Mouse (Mus musculus) bone marrow macrophage, adult 2 months (primary cell): ENCODE measurements around the gene Exoc2. TPM values are rescaled to one million over a fixed set of nuclear protein-coding genes. Genes with fewer than 3 reads are reported as not detected.

Source experiments
- H3K27ac ChIP-seq: 2 replicates; pipeline ENCODE4 v1.5.1; 2012; ENCODE audit warnings: low read depth, low read length; ENCODE audit not compliant: insufficient read depth
- H3K4me1 ChIP-seq: 2 replicates; pipeline ENCODE4 v1.6.1; 2012; ENCODE audit warnings: low read length; ENCODE audit not compliant: control insufficient read depth, insufficient read depth
- H3K4me3 ChIP-seq: 2 replicates; pipeline ENCODE4 v1.5.1; 2012; ENCODE audit warnings: mild to moderate bottlenecking, low read length, moderate library complexity; ENCODE audit not compliant: insufficient read depth
- CTCF ChIP-seq: IDR thresholded peaks from 2 replicates; pipeline ENCODE4 v1.5.1; 2012; ENCODE audit warnings: low read depth, mild to moderate bottlenecking, low read length, moderate library complexity
- POLR2A ChIP-seq: IDR thresholded peaks from 2 replicates; pipeline ENCODE4 v1.6.1; 2012; ENCODE audit warnings: mild to moderate bottlenecking, low read depth, low read length, borderline replicate concordance
- polyA plus RNA-seq: library from polyadenylated mRNA; stranded (reverse); fragments of >200 nt; gene quantifications from 2 replicates; pipeline ENCODE4 v1.2.4, GENCODE M21; 2012; ENCODE audit not compliant: missing spikeins, insufficient read depth, insufficient read length

The Exoc2 gene
- polyA plus RNA-seq, 1 experiment = 29.5 TPM

DNA sequence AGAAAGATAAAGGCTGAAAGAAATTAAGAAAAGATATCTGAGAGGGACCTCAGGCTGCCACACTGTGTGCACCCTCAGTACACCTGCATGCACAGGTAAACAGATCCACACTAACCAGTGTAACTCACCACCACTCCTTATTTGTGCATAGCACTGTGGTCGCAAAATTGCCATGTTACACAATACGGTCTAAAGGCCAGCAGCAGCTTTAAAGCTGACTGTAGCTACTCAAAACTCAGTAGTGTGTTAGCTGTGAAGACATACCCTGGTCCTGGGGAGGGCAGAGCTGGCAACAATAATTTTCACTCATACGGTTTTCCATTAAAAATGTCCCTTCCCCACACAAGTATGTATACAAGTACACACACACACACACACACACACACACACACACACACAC is 133.2 kb downstream of the Exoc2 start:
- no peak for TF ChIP-seq POLR2A
- no peak for TF ChIP-seq CTCF
- H3K4me3 ChIP-seq = no peak overlapping the region
- no peak overlapping the region for H3K27ac ChIP-seq
- no peaks in the 10 kb centered on the region for H3K4me1 ChIP-seq

DNA sequence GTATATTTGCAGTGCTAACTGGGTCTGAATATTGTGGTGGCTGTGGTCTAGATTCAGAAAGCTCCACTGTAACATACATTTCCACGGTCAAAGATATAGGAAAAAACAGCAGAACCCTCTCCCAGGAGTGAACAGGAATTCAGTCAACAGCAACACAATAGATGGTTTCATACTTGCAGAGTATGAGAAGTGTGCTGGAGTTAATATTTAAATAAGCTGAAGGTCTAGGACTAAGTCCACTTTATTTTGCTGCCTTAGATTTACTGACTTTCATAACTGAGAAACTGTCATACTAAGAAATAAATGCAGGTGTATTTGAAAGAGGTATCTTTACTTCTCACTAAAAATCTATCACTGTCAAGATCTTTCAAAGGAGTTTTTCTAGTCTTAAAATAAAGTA is 137.6 kb downstream of the Exoc2 start:
- peaks cover 3% of the 10 kb centered on the region for H3K4me1 ChIP-seq
- H3K4me3 ChIP-seq = no peak overlapping the region
- H3K27ac ChIP-seq = no peak overlapping the region
- TF ChIP-seq CTCF = no peak
- TF ChIP-seq POLR2A = no peak

DNA sequence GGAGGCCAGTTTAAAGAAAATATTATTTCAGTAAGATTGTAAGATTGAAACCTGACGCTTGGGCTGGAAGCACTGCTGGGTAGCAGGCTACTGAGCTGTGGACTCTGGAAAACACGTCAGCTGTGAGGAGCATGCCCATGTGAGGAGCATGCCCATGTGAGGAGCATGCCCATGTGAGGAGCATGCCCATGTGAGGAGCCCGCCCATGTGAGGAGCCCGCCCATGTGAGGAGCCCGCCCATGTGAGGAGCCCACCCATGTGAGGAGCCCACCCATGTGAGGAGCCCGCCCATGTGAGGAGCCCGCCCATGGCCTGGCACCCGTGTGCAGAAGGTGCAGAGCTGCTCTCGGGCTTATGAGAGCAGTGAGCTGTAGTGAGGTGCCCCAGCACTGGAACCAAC is 139.0 kb downstream of the Exoc2 start:
- no peak overlapping the region for H3K27ac ChIP-seq
- TF ChIP-seq POLR2A (no peak), CTCF (no peak)
- H3K4me3 ChIP-seq = no peak overlapping the region
- peaks cover 3% of the 10 kb centered on the region for H3K4me1 ChIP-seq

DNA sequence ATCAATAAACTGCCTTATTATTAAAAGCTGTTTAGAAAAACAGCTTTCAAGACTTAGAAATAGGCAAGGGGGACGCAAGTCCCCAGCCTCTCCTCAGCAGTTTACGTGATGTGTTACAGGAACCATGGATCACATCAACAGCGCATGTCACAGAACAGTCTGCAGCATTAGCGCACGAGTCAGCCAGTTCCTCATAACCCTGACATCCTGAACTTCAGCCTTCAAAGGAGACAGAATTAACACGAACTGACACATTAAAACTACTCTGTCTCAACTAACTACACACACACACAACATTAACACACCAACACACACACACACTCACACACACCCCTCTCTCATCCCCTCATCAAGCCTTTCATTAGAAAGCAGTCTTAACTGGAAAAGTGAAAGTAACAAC is 139.5 kb downstream of the Exoc2 start:
- Histone ChIP-seq H3K4me1 (peaks cover 3% of the 10 kb centered on the region), H3K4me3 (peak overlapping the region; percentile 47), H3K27ac (peak overlapping the region; percentile 17; the same call in 1 of the 2 replicates)
- TF ChIP-seq POLR2A = no peak
- no peak for TF ChIP-seq CTCF

DNA sequence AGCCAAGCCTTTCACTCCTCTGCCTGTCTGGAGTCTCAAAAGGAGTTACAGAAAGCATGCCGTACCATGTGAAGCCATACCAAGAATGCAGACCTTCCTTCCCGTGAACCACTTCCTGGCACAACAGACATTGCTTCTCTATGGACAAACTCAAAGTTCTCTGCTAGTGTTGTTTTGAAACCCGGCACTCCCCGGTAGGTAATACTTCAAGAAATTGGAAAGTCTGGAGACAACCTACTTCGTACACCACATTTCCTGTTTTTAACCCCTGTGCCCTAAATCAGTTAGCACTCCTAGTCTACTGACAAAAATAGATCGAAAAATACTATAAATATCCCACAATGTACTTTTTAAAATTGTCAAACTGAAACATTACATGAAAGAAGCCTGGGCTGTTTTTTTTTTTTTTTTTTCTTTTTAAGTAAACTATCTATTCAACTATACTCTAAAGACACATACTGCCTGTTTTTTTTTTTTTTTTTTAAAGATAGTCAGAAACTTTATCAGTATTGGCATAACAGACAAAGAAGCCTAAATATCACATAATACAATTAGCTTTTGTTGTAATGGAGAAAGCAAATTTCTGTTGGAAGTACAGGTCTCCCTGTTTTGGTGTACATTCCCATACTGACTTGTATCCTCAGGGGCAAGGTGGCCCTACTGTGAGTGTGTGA is 140.3 kb downstream of the Exoc2 start:
- Histone ChIP-seq H3K4me1 (peaks cover 3% of the 10 kb centered on the region), H3K27ac (no peak overlapping the region), H3K4me3 (no peak overlapping the region)
- no peak for TF ChIP-seq CTCF
- TF ChIP-seq POLR2A = no peak

DNA sequence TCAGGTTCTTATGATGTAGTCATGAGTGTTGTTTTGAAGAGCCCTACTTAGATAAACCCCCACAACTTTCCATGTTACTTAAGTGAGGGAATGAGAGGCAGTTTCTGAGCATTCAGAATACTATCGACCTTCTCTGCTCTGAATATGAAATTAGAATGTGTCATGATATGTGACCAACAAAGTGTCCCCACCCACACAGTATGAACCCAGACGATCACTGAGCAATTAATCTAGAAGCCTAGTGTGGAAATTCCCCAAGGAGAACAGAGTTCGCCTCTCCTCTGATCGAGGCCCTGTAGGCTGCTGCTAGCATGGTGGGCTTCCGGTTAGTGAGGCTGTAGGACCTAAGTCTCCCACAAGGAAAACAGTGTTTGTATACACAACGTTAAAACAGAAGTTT is 142.5 kb downstream of the Exoc2 start:
- peaks cover 3% of the 10 kb centered on the region for H3K4me1 ChIP-seq
- no peak overlapping the region for H3K27ac ChIP-seq
- no peak overlapping the region for H3K4me3 ChIP-seq
- TF ChIP-seq POLR2A = no peak

DNA sequence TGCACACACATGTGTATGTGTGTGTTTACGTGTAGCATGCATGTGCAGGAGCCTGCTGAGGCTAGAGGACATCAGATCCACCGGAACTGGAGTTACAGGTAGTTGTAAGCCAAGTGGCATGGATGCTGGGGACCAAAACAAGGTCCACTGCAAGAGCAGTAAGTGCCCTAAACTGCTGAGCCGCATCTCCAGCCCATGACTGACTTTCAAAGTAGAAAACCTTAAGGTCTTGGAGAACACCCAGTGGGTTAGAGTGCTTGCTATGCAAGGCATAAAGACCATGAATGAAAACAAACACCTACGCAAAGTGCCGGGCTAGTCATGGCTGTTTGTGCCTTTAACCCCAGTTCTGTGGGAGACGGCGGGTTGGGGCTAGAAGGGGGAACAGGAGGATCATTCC is 147.4 kb downstream of the Exoc2 start:
- H3K4me3 ChIP-seq = no peak overlapping the region
- TF ChIP-seq CTCF (no peak), POLR2A (no peak)
- no peaks in the 10 kb centered on the region; the same call in 1 of the 2 replicates for H3K4me1 ChIP-seq

DNA sequence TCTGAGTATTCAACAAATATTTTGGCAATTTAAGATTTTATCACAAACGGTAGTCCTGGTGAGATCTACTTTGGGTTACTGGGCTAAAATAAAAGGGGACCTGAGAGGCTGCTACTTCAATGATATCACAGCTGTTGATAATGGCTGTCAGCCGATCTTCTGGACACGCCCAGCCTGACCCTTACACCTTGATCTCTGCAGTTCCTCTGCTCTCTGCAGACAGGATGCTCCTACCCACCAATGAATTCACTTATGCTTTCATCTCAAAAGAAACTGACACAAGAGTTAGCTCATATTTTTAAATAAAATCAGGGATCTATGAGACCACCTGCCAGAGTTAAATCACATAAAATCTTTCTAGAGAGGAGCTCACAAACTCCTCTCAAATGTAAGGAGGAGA is 149.0 kb downstream of the Exoc2 start:
- Histone ChIP-seq H3K27ac (no peak overlapping the region), H3K4me3 (no peak overlapping the region), H3K4me1 (peaks cover 5% of the 10 kb centered on the region)
- TF ChIP-seq POLR2A (no peak), CTCF (no peak)

More for the DNA sequence above, 147.4 kb downstream of the Exoc2 start:
- no peak overlapping the region for H3K27ac ChIP-seq

DNA sequence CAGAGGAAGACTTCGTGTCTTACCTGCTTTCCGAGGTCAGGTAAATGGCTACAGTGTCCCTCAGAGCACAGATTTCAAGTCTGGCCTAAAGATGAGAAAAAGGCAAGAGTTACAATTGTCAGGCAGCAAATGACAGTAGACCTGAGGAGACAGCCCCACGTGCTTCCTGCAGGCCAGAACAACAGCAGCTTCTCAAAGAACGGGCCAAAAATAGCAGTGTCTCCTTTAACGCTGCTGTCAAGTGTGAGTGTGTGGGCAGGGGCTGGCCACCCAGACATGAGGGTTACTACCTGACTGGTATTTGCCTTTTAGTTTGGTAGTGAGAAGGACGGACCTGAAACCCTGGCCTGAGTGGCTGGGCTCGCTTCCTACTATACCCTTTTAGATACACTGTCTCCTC is 153.3 kb downstream of the Exoc2 start:
- no peak for TF ChIP-seq CTCF
- H3K4me3 ChIP-seq = no peak overlapping the region
- no peak overlapping the region for H3K27ac ChIP-seq
- peaks cover 6% of the 10 kb centered on the region for H3K4me1 ChIP-seq

DNA sequence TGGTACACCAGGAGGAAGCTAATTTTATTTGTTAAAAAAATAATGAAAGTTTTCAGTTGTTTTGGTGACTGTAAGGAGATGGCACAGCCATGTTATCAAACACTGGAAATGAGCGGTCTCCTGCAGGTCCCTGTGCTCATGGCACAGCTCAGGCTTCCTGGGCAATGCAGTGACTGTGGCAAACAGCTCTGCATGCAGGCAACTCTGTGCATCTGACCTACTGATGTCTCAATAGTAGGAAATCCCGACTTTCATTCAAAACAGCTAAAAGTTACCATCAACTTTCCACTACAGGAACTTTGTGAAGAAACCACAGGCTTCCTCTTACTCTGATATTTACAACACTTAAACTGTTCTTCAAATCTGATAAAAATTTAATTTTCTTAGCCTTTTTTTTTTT is 154.0 kb downstream of the Exoc2 start:
- no peak overlapping the region for H3K27ac ChIP-seq
- no peak for TF ChIP-seq POLR2A
- no peak for TF ChIP-seq CTCF
- no peak overlapping the region for H3K4me3 ChIP-seq
- H3K4me1 ChIP-seq = peaks cover 6% of the 10 kb centered on the region

DNA sequence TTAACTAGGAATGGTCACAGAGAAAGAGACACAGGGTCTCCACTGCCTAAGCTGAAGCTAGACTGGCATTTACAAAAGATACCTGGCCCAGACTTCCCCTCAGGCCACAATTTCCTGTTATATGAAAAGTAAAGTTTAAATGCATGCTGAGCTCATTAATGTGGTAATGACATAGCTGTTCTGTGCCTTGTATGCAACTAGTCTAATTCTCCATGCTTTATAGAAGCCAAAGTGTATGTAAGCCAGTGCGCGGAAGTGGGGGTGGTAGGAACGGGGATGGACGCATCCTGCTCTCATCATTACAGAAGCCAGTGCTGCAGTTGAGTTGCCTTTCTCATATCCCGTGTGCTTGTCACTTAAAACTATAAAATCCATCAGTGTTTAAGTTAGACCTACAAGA is 156.5 kb downstream of the Exoc2 start:
- Histone ChIP-seq H3K27ac (no peak overlapping the region), H3K4me3 (no peak overlapping the region), H3K4me1 (peaks cover 14% of the 10 kb centered on the region)
- TF ChIP-seq CTCF (no peak), POLR2A (no peak)
